Mouse (Mus musculus): ENCODE data around the gene H2-DMa. TPM values are rescaled to one million over a fixed set of nuclear protein-coding genes. Genes with fewer than 3 reads are reported as not detected.

The H2-DMa gene
- polyA plus RNA-seq, 1 experiment from 2014 or later = 11.3 TPM

DNA sequence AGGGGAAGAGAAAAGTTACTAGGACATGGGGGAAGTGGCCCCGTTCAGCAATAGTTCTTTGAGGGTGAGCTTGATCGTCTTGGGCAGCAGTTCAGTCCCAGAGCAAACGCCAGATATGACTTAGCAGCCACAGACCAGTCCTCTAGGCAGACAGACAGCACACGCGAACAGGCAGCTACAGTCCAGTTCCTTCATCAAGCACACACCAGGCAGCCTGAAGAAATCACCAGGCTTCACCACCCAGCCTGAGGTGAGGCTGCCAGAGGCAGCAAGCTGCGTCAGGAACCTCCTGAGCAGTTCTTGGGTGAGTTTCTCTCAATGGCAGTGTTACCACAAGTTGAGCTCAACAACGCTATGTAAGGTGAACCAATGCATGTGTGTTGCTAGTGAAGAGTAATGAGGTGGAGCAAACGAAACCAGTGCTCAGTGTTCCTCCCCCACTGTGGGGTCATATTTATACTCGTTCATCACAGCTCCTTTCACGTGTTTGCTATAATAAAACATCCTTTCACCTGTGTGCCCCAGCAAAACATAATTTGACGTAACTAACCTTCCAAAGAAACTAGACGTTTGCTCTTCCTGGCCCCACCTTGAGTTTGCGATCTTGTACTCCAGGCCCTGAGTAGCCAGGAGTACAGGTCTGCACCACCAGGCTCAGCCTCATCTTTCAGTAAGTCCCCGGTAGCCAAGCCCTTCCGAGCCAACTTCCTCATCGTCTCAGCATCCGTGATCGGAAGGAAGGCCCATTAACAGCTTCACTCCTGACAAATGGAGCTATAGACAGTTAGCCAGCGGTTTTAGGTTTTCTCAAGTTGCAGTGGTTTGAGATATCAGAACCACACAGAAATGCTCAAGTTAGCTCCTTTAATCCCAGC lies 11.0 kb downstream of the H2-DMa start:
- no peak overlapping the region for H3K27ac ChIP-seq
- peaks cover 31% of the 10 kb centered on the region for H3K4me1 ChIP-seq (replicated peaks)
- H3K9me3 ChIP-seq = no peaks in the 10 kb centered on the region
- H3K4me3 ChIP-seq (replicated peaks) = no peak overlapping the region
- H3K36me3 ChIP-seq = no peaks in the 10 kb centered on the region
- no peak overlapping the region for H3K9ac ChIP-seq
- 70% methylated on average over 19 of the region's 19 CpGs for WGBS
- H3K4me2 ChIP-seq (replicated peaks) = no peak overlapping the region
- no peak for ATAC-seq
- H3K27me3 ChIP-seq (replicated peaks) = no peaks in the 10 kb centered on the region

- no peak overlapping the region for H3K4me3 ChIP-seq (replicated peaks)
- H3K4me2 ChIP-seq (replicated peaks) = no peak overlapping the region
- H3K36me3 ChIP-seq = no peaks in the 10 kb centered on the region
- no peaks in the 10 kb centered on the region for H3K9me3 ChIP-seq
- H3K4me1 ChIP-seq (replicated peaks) = peaks cover 24% of the 10 kb centered on the region
- no peak overlapping the region for H3K27ac ChIP-seq
- H3K27me3 ChIP-seq (replicated peaks) = no peaks in the 10 kb centered on the region
- ATAC-seq = no peak
- H3K9ac ChIP-seq = no peak overlapping the region
- 79% methylated on average over 7 of the region's 7 CpGs for WGBS
Measured at GRCm38 (mm10) chr17:34131911-34132310, 12.6 kb downstream of the H2-DMa start.

GRCm38 (mm10) chr17:34133289-34133688 lies 13.9 kb downstream of the H2-DMa start:
- H3K9ac ChIP-seq = no peak overlapping the region
- 0 out of 2 replicates have a peak, but pooled peaks cover 3% of the 10 kb centered on the region for H3K27me3 ChIP-seq (replicated peaks)
- 78% methylated on average over 11 of the region's 11 CpGs for WGBS
- no peak overlapping the region for H3K4me2 ChIP-seq (replicated peaks)
- no peak overlapping the region for H3K27ac ChIP-seq
- H3K9me3 ChIP-seq = no peaks in the 10 kb centered on the region
- H3K4me1 ChIP-seq (replicated peaks) = peaks cover 12% of the 10 kb centered on the region
- ATAC-seq = no peak
- H3K4me3 ChIP-seq (replicated peaks) = no peak overlapping the region
- no peaks in the 10 kb centered on the region for H3K36me3 ChIP-seq

DNA sequence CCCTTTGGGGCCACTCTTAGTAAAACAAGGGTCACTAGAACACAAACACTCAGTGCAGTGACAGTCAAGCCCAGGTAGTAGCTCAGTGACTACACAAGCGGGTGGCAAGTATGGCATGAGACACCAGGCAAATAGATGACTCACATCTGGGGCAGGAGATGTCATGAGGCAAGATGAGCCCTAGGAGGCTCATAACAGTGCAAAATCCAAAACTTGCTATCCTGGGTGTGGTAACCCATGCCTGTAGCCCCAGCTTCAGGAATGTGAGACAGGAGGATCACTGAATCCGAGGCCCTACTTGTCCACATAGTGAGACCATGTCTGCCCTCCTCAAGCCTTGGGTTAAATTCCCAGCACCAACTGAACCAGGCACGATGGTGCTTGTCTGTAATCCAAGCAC lies 15.1 kb downstream of the H2-DMa start:
- H3K4me1 ChIP-seq (replicated peaks) = peaks cover 7% of the 10 kb centered on the region; the same call in 1 of the 2 replicates
- no peaks in the 10 kb centered on the region for H3K36me3 ChIP-seq
- no peak overlapping the region for H3K27ac ChIP-seq
- H3K9ac ChIP-seq = no peak overlapping the region
- H3K9me3 ChIP-seq = no peaks in the 10 kb centered on the region
- ATAC-seq = no peak
- WGBS = 84% methylated on average over 3 of the region's 3 CpGs
- no peak overlapping the region for H3K4me2 ChIP-seq (replicated peaks)
- H3K4me3 ChIP-seq (replicated peaks) = no peak overlapping the region
- H3K27me3 ChIP-seq (replicated peaks) = 0 out of 2 replicates have a peak, but pooled peaks cover 4% of the 10 kb centered on the region

DNA sequence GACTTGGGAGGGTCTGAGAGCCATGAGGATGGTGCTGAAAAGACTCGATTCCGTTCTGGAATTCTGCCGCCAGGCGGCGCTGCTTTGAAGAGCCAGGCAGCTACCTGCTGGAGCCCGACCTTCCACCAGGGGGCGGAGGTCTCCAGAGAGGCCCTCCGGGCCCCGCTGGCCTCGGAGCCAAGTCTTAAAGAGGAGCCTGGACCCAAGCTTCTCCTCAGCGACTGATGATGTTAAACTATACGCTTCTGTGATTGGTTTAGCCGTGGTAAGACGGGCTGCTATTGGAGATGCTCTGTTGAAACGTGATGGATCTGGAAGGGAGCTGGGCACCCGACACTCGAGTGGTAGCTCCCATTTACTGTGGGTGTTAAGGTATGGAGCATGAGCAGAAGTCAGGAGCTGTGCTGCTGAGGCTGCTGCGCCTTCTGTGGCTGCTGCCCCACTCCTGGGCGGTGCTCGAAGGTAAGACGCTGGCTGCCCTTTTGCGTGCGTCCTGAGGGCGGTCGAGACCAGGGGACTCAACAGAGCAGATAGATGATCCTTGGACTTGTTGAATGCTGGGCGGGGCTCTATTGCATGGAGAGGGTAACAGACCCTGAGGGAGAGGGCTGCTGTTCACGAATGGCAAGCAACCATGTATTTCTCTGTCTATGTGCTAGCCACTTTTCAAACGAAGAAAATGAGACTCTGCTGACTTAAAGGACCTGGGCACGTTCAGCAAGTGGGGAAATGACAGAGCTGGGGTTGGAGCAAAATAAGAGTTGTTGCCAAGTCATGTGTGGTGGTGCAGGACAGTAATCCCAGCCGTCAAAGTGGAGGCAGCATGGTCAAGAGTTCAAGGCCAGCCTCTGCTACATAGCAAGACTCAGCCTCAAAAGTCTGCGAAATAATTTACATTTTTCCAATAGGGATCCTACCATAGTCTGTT lies 16.2 kb downstream of the H2-DMa start:
- Histone ChIP-seq H3K9ac (0 out of 2 replicates have a peak overlapping the region, but pooled peaks have one; percentile 20), H3K27ac (no peak overlapping the region), H3K9me3 (no peaks in the 10 kb centered on the region), H3K4me3 (replicated peaks) (peak overlapping the region; percentile 35), H3K27me3 (replicated peaks) (peaks cover 8% of the 10 kb centered on the region), H3K4me1 (replicated peaks) (peaks cover 10% of the 10 kb centered on the region; the same call in 1 of the 2 replicates), H3K36me3 (no peaks in the 10 kb centered on the region), H3K4me2 (replicated peaks) (peak overlapping the region; percentile 72)
- peak; percentile 98 for ATAC-seq
- 7% methylated on average over 31 of the region's 31 CpGs for WGBS

DNA sequence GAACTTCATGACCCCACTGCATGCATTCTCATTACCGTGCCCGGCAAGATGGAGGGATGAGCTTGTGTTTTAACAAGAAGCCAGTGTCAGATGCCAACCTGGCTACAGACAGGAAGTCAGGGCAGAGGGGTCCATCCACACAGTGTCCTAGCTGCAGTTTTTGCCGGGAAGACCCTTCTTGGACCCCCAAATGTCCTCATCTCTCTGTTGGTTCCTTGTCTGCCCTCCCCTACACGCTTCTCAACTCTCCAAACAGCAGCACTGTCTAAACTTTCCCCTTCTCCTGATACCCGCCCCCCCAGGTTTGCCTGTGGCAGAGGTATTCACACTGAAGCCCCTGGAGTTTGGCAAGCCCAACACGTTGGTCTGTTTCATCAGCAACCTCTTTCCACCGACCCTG lies 18.3 kb downstream of the H2-DMa start:
- no peak overlapping the region for H3K4me2 ChIP-seq (replicated peaks)
- H3K4me1 ChIP-seq (replicated peaks) = peaks cover 10% of the 10 kb centered on the region; the same call in 1 of the 2 replicates
- H3K27ac ChIP-seq = no peak overlapping the region
- peaks cover 8% of the 10 kb centered on the region for H3K27me3 ChIP-seq (replicated peaks)
- ATAC-seq = no peak
- H3K4me3 ChIP-seq (replicated peaks) = no peak overlapping the region
- H3K9ac ChIP-seq = no peak overlapping the region
- 70% methylated on average over 7 of the region's 7 CpGs for WGBS
- no peaks in the 10 kb centered on the region for H3K9me3 ChIP-seq
- no peaks in the 10 kb centered on the region for H3K36me3 ChIP-seq

GRCm38 (mm10) chr17:34138655-34139054 lies 19.3 kb downstream of the H2-DMa start:
- no peak overlapping the region for H3K9ac ChIP-seq
- no peak for ATAC-seq
- H3K4me2 ChIP-seq (replicated peaks) = no peak overlapping the region
- no peak overlapping the region for H3K27ac ChIP-seq
- H3K4me3 ChIP-seq (replicated peaks) = no peak overlapping the region
- WGBS = 86% methylated on average over 7 of the region's 7 CpGs
- no peaks in the 10 kb centered on the region for H3K36me3 ChIP-seq
- H3K9me3 ChIP-seq = no peaks in the 10 kb centered on the region
- peaks cover 10% of the 10 kb centered on the region; the same call in 1 of the 2 replicates for H3K4me1 ChIP-seq (replicated peaks)
- H3K27me3 ChIP-seq (replicated peaks) = peaks cover 8% of the 10 kb centered on the region

GRCm38 (mm10) chr17:34139416-34139815 lies 20.1 kb downstream of the H2-DMa start:
- Histone ChIP-seq H3K4me2 (replicated peaks) (peak overlapping the region; percentile 74), H3K4me1 (replicated peaks) (peaks cover 10% of the 10 kb centered on the region; the same call in 1 of the 2 replicates), H3K27ac (no peak overlapping the region), H3K4me3 (replicated peaks) (peak overlapping the region; percentile 31), H3K9me3 (no peaks in the 10 kb centered on the region), H3K36me3 (no peaks in the 10 kb centered on the region), H3K27me3 (replicated peaks) (peaks cover 8% of the 10 kb centered on the region), H3K9ac (peak overlapping the region; percentile 44)
- 0 out of 2 replicates have a peak, but pooled peaks have one; percentile 39 for ATAC-seq
- WGBS = 2% methylated on average over 16 of the region's 16 CpGs

DNA sequence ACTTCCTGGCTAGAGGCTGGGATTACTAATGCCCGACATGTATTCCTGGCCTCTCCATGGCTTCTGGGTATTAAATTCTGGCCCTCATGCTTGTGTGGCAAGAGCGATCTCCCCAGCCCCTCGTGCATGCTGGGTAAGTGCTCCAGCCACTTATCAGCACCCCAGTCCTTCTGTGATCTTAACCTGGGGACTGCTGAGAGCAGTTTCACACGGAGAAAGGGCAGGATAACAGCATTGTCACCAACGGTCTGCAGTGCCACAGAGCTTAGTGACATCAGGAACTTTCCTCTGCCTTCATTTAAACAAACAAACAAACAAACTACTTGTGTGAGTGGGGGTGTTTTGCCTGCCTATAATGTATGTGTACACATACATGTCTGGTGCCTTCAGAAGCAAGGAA lies 20.9 kb downstream of the H2-DMa start:
- no peak overlapping the region for H3K27ac ChIP-seq
- no peaks in the 10 kb centered on the region for H3K9me3 ChIP-seq
- no peak overlapping the region for H3K9ac ChIP-seq
- H3K27me3 ChIP-seq (replicated peaks) = peaks cover 8% of the 10 kb centered on the region
- H3K4me2 ChIP-seq (replicated peaks) = peak overlapping the region; percentile 74
- ATAC-seq = no peak
- peaks cover 10% of the 10 kb centered on the region; the same call in 1 of the 2 replicates for H3K4me1 ChIP-seq (replicated peaks)
- WGBS = 11% methylated on average over 5 of the region's 5 CpGs
- H3K4me3 ChIP-seq (replicated peaks) = no peak overlapping the region; the same call in 1 of the 2 replicates
- H3K36me3 ChIP-seq = no peaks in the 10 kb centered on the region

- Histone ChIP-seq H3K4me2 (replicated peaks) (no peak overlapping the region), H3K4me3 (replicated peaks) (no peak overlapping the region), H3K27ac (no peak overlapping the region), H3K9ac (no peak overlapping the region), H3K36me3 (no peaks in the 10 kb centered on the region), H3K27me3 (replicated peaks) (peaks cover 8% of the 10 kb centered on the region), H3K9me3 (no peaks in the 10 kb centered on the region), H3K4me1 (replicated peaks) (peaks cover 10% of the 10 kb centered on the region; the same call in 1 of the 2 replicates)
- ATAC-seq = no peak
- 60% methylated on average over 4 of the region's 4 CpGs for WGBS
Measured at GRCm38 (mm10) chr17:34141448-34141847, 22.1 kb downstream of the H2-DMa start.

GRCm38 (mm10) chr17:34142456-34143010 lies 23.2 kb downstream of the H2-DMa start:
- no peak overlapping the region for H3K9ac ChIP-seq
- 82% methylated on average over 7 of the region's 7 CpGs for WGBS
- no peak overlapping the region for H3K4me3 ChIP-seq (replicated peaks)
- H3K4me1 ChIP-seq (replicated peaks) = peaks cover 10% of the 10 kb centered on the region; the same call in 1 of the 2 replicates
- ATAC-seq = 0 out of 2 replicates have a peak, but pooled peaks have one; percentile 31
- peaks cover 8% of the 10 kb centered on the region for H3K27me3 ChIP-seq (replicated peaks)
- H3K9me3 ChIP-seq = no peaks in the 10 kb centered on the region
- no peak overlapping the region for H3K27ac ChIP-seq
- H3K4me2 ChIP-seq (replicated peaks) = no peak overlapping the region
- H3K36me3 ChIP-seq = no peaks in the 10 kb centered on the region

All from intestine, embryonic 15.5 days (tissue).